Mouse (Mus musculus) inflammation-experienced regulatory T-cells, adult 6 months (primary cell): ENCODE measurements around the gene Dhcr7. TPM values are rescaled to one million over a fixed set of nuclear protein-coding genes. Genes with fewer than 3 reads are reported as not detected.

Source experiments
- ATAC-seq: one replicate; pipeline ENCODE4 v1.8.0; 2017
- polyA plus RNA-seq, 3 experiments: library from polyadenylated mRNA; unstranded; fragments of 100-300 nt; shearing (Covaris generic); gene quantifications; one replicate each; pipeline ENCODE4 v1.2.1; 2017

The Dhcr7 gene
- polyA plus RNA-seq, 3 experiments from 2014 or later: 37.5 to 57.8 (median 41.0) TPM

GRCm38 (mm10) chr7:143833581-143834190 is 10.7 kb downstream of the Dhcr7 start:
- ATAC-seq: no peak

- no peak for ATAC-seq
Observed at GRCm38 (mm10) chr7:143834316-143834715, 11.4 kb downstream of the Dhcr7 start.

GRCm38 (mm10) chr7:143834972-143835371 is 12.0 kb downstream of the Dhcr7 start:
- no peak for ATAC-seq

- ATAC-seq: no peak
Observed at GRCm38 (mm10) chr7:143837705-143838358, 14.9 kb downstream of the Dhcr7 start.

- no peak for ATAC-seq
Observed at GRCm38 (mm10) chr7:143840121-143840520, 17.2 kb downstream of the Dhcr7 start.

GRCm38 (mm10) chr7:143841301-143841700 is 18.4 kb downstream of the Dhcr7 start:
- no peak for ATAC-seq

- no peak for ATAC-seq
Observed at GRCm38 (mm10) chr7:143848127-143848767, 25.3 kb downstream of the Dhcr7 start.

- no peak for ATAC-seq
Observed at GRCm38 (mm10) chr7:143848768-143849482, 26.0 kb downstream of the Dhcr7 start.

GRCm38 (mm10) chr7:143866538-143866937 is 43.6 kb downstream of the Dhcr7 start, which contains the start of gene Gm498:
Gene Gm498, plus strand, starts transcription at chr7:143866838.
- ATAC-seq: no peak

- ATAC-seq: no peak
Observed at GRCm38 (mm10) chr7:143868874-143869273, 45.9 kb downstream of the Dhcr7 start.

- no peak for ATAC-seq
Observed at GRCm38 (mm10) chr7:143883717-143884116, 60.8 kb downstream of the Dhcr7 start.

GRCm38 (mm10) chr7:143891146-143891545 is 68.2 kb downstream of the Dhcr7 start:
- no peak for ATAC-seq

- ATAC-seq: no peak
Observed at GRCm38 (mm10) chr7:143892361-143892760, 69.4 kb downstream of the Dhcr7 start.

Other genes with a start within 250 kb of the Dhcr7 start
- 10 to 100 TPM; 29.9 to 40.2 (median 31.2) TPM for gene Cars, start 223.1 kb upstream of the Dhcr7 start, polyA plus RNA-seq
- 100 to 1,000 TPM in 2 of 3 experiments, 10 to 100 TPM in 1; 73.7 to 122 (median 117) TPM for gene Tnfrsf26, start 194.4 kb upstream of the Dhcr7 start, polyA plus RNA-seq
- 10 to 100 TPM in 2 of 3 experiments, 1 to 10 TPM in 1; 6.9 to 21.9 (median 16.0) TPM for gene Tnfrsf22, start 173.5 kb upstream of the Dhcr7 start, polyA plus RNA-seq
- gene Tnfrsf23, start 137.3 kb upstream of the Dhcr7 start, polyA plus RNA-seq: 1 to 10 TPM; 3.3 to 5.0 (median 4.4) TPM
- gene Osbpl5, start 66.2 kb upstream of the Dhcr7 start, polyA plus RNA-seq: 10 to 100 TPM; 19.0 to 34.0 (median 31.8) TPM
- not detected for gene Mrgprg, start 56.2 kb upstream of the Dhcr7 start, polyA plus RNA-seq
- gene Mrgpre, start 38.6 kb upstream of the Dhcr7 start, polyA plus RNA-seq: 1 to 10 TPM; 3.9 to 6.4 (median 4.2) TPM
- gene Nadsyn1, start 296 bp upstream of the Dhcr7 start, polyA plus RNA-seq: 10 to 100 TPM; 15.0 to 20.2 (median 20.2) TPM
- not detected for gene Gm498, start 43.7 kb downstream of the Dhcr7 start, polyA plus RNA-seq
- gene Shank2, start 178.8 kb downstream of the Dhcr7 start, polyA plus RNA-seq: not detected